ENCODE assay signal across 12 mouse cellular contexts in genomic region chr10:111204089-111204488, GRCm38 (mm10).
"Had no signal": no experiment of that assay in that cellular context is flagged by ENCODE, and none has a peak within 500 bp of the region (broad histone marks: within the 10 kb centered on the region; RNA-seq: fewer than 3 reads in every experiment).

No protein-coding gene starts in this region.

- DNase-seq: kidney, postnatal 25 days; lung, adult 2 months; lung, postnatal 36 days; right cerebral cortex, postnatal 25 days; thymus, postnatal 4 days had no signal

- H3K4me1 ChIP-seq: limb, embryonic 12.5 days had no signal

- H3K27ac ChIP-seq: left cerebral cortex, adult 2 months; limb, embryonic 12.5 days; liver, embryonic 15.5 days; stomach, postnatal 0 days had no signal

- H3K4me3 ChIP-seq: left cerebral cortex, adult 2 months; limb, embryonic 12.5 days; liver, embryonic 15.5 days had no signal

- ATAC-seq: lung, postnatal 0 days; midbrain, embryonic 16.5 days had no signal

- H3K36me3 ChIP-seq: limb, embryonic 12.5 days; liver, embryonic 15.5 days had no signal

- H3K27me3 ChIP-seq: limb, embryonic 12.5 days; liver, embryonic 15.5 days had no signal

- H3K9me3 ChIP-seq: limb, embryonic 12.5 days; liver, embryonic 15.5 days had no signal

- H3K4me2 ChIP-seq: limb, embryonic 12.5 days; liver, embryonic 11.5 days; liver, embryonic 15.5 days had no signal

- H3K9ac ChIP-seq: limb, embryonic 12.5 days; liver, embryonic 15.5 days had no signal
